Mouse (Mus musculus): ENCODE measurements at regions not wholly inside any gene's neighbourhood (a gene's known extent, or its start where the extent isn't known, plus 50 kb on each side); places are given as distances from the start of the nearest gene placed in this dataset.

- no peak for DNase-seq (ENCODE audit: low spot score in 2 of 2)
Observed at GRCm38 (mm10) chr10:17202556-17203415, 520.2 kb upstream of the Cited2 start.

DNA sequence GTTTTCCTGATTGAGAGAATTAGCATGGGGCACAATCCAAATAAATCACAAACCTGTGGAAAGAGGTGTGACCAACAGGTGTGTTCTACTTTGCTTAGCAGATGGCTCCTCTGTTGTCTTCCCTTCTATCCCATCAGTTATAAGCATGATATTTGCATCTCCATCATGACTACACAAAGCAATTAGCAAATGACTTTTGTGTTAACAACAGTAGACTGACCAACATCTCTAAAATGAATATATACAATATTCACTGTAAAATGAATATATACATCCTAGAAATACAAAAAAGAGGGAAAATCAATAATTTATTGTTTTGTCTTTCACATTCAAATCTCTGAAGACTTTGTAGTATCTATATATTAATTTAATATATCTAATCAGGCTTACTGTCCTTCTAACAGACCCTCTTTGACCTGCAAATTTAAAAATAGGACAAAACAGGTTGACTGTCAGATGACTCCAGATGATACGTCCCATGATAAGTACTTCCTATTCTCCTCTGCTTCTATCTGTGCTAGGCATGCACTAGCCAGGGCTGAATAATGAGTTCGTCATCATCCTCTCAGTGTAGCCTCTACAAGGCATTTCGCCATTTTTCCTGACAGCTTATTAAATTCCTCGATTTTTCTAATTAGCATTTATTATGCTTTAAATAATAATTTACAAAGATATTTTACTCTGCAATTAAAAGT lies 519.5 kb upstream of the Cited2 start:
- DNase-seq (ENCODE audit: low spot score in 2 of 2), result no peak

GRCm38 (mm10) chr10:17204153-17204552 lies 518.9 kb upstream of the Cited2 start:
- no peak for DNase-seq (ENCODE audit: low spot score in 2 of 2)

- DNase-seq (ENCODE audit: low spot score in 2 of 2), result no peak
Observed at GRCm38 (mm10) chr10:17212551-17213309, 510.3 kb upstream of the Cited2 start.

DNA sequence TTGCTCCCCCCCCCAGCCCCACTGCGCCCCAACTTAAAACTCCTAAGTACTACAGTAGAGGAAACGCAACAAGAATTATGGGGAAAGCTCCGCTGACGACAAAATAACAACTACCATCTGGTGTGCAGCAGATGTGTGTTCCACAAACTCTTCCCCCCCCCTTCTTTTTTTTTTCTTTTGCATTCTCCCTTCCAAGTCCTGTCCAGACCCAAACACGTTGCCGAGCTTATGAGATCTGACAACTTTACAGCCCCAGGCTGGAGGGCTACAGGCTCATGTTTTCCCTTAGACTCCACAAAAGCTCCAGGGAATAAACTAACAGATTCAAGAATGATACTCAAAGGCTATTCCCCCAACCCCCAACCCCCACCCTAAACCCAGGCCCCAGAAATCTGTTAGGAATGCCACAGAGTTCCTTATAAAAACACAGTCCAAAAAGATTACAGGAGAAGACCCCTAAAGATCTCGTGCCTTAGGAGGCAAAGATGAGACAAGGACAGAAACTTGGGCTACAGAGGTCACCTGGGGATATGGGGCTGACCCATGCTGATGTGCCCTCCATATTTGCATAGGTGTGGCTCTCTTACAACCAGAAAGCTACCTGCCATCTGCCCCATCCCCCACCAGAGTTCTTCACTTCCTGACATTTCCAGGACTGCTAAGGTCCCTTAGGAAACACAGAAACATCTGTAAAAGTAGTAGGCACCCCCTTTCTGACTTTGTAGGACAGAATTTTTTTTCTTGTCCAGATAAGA lies 509.5 kb upstream of the Cited2 start:
- DNase-seq (ENCODE audit: low spot score in 2 of 2), result no peak

GRCm38 (mm10) chr10:17214065-17214440 lies 509.0 kb upstream of the Cited2 start:
- no peak for DNase-seq (ENCODE audit: low spot score in 2 of 2)

GRCm38 (mm10) chr10:17215029-17215428 lies 508.0 kb upstream of the Cited2 start:
- peak in 1 of 2 experiments; percentile 5 for DNase-seq (ENCODE audit: low spot score in 2 of 2)

DNA sequence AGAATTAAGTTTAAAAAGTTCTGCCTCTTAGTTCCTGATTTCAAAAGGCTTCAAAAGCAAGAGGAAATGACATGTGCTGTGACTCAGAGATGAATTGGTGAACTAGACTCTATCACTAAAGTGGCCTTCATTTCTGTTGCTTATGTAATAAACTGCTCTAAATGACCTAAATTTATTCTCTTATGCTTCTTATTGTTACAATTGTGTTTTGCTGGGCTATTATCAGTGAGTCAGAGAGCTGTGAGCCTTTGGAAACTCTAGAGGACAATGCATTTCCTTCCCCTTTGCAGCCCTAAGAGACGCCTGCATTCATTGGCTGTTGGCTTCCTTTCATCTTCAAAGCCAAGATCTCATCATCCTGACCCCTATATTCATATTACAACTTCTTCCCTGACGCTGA lies 501.5 kb upstream of the Cited2 start:
- no peak for DNase-seq (ENCODE audit: low spot score in 2 of 2)

- no peak for DNase-seq (ENCODE audit: low spot score in 2 of 2)
Observed at GRCm38 (mm10) chr10:17225727-17226126, 497.3 kb upstream of the Cited2 start.

DNA sequence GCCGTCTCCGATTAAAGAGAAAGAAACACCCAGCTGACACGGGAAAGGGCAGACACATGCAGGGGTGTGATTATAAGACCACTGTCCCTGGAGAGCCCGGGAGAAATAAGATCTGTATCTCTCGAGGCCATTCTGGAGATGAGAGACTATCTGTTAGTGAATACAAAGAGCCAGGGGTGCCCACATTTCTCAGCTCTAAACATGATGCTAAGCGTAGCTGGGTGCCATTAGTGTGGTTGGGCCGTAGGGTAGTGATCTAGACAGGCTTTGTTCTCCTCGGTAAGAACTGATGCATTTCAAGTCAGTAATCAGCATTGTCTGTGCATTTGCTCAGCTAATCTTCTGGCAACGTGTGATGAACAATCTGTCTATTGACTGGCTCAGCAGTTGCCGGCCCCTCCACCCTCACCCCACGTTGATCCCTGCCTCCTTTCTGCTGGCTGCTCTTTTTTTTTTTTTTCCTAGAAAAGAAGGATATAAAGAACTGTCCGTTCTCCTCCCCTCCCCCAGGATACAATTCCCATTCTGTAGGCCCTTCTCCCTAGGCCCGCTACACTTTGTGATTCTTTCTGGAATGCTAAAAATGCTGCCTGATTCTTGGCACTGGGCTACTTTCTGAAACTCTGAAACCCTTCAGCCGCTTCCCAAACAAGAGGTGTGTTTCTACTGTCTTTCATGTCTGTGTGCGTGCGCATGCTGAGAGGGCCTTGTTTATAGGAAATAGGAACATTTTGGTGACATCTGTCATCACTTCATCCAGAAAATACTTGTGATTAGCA lies 492.8 kb upstream of the Cited2 start:
- no peak for DNase-seq (ENCODE audit: low spot score in 2 of 2)

DNA sequence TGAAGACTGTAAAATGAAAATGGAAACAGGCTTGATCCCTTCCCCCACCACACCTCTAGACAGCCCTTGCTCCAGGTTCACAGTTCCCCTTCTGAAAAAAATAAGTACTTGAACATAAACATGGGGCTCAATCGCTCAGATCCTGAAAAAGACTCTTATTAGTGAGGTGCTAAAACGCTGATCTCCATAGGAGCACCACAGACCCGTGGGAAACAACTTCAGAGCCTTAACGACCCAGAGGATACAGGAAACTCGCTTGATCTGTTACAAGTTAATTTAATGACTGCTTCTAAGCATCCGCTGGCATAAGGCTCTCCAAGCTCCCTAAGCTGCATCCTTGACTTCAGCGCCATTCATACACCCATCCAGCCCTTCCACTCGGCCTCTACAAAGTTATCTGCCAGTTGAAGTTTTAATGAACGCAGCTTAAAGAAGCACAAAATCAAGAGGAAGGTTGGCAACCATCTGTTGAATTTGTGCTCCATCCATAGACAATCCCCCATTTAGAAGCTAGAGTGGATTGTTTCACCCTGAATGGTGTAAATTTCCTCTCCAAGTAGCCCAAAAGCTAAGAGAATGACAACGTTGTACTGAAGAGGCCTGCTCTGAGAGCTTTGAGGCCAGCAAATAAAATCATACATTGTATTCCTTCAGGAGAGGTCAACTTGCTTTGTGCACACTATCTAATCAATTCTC lies 486.9 kb upstream of the Cited2 start:
- DNase-seq (ENCODE audit: low spot score in 2 of 2), result no peak

DNA sequence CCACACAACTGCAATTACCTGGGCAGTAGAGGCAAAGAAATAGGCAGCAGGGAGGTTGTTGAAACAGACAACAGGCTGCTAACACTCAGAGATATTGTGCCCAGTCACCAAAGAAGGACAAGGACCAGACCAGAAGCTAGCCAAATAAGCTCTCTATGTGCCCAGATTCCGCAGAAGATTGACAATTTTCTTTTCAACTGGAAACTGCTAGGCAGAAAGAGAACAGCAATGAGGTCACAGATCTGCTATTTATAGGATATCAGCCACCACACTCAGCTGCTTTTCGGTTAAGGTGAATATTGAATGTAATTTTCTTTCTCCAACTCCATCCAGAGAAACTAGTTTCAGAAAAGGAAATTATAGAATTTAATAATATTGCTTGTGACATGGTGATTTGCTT lies 486.3 kb upstream of the Cited2 start:
- no peak for DNase-seq (ENCODE audit: low spot score in 2 of 2)

GRCm38 (mm10) chr10:17237463-17237862 lies 485.6 kb upstream of the Cited2 start:
- DNase-seq (ENCODE audit: low spot score in 2 of 2), result no peak

DNA sequence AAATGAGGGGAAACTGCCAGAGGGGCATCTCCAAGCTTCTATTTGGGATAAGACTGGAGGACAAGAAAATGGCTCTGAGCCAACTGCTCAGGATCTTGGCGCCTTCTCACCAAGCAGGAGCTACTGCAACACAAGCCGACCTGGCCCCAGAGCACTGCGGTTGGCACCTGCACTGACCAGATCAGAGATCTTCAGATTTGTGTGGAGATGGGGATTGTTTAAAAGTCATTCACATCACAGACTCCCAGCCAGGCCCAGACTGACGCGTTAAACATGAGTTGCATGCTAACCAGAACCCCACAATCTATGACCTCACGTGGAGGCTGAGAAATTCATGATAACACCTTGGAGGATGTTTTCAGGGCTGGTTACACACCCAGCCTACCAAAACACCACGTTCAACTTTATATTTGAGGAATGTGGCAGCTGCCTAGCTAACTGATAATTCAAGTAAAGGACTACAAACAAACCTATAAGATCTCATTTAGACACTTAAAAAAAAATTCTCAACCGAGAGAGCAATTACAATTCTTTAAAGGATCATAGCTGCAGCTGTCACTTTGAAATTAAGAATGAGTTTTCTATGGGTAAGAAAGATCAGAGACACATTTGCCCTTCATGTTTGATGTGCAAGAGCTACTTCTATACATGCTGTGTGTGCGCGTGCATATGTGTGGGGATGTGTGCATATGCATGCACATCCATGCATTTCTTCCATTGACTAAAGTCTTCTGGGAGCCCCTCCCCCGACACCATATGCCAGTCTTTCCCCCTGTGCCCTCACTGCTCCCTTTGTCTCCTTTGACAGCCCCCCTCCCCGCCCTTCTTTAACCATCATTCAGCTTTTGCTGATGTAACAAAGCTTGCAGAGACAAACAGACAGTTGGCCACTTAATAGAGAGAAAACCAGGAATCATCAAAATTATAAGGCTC lies 484.8 kb upstream of the Cited2 start:
- no peak for DNase-seq (ENCODE audit: low spot score in 2 of 2)

DNA sequence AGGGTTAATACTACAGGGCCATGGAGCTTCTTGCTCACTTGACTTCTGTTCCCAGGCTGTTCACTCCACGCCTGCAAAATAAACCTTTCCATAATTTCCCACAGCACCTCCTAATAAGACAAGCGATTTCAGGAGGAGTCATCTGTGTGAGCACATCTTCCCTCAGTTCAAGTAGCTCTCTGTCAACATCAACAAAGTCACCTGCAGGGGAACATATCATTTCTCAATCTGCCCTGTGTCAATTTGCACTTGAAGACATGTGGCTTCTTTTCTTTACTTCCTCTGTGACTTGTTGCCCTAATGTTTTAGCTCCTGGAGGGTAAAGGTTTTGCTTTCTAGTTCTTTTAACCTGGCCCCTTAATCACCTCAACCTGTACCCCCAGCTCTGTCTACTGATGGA lies 474.7 kb upstream of the Cited2 start:
- DNase-seq (ENCODE audit: low spot score in 2 of 2), result no peak

DNA sequence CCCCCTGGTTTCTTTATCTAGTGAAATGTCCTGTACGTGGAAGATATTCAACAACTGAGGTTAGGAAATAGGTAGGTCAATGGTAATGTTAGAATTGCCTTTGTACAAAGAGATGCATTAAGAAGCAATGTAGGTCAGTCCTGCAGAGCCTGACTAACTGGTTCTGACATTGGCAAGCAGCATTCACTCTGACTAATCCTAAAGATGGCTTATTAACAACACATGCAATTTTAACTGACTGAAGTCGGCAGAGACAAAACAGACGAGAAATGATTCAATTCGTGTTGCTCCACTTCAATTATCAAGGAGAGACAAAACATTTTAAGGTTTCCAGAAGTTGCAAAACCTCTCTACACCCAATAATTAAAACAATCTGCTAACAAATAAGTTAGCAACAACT lies 470.0 kb upstream of the Cited2 start:
- no peak for DNase-seq (ENCODE audit: low spot score in 2 of 2)

DNA sequence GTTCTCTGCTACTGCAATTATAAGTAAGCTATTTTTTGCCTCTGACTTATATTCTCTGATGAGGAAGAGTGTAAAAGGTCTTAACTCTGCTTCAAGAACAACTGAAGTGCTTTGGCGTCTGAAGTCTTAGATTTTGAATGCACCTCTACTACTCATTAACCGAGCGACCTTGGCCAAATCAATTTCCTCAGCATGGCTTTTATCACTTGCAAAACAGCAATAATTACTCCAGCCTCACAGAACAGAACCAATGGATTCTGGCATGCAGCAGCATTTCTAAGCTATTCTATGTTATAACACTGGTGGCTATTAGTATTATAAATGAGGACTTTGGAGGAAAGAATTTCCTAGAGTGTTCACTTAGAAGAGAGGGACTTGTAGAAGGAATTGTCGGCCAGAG lies 462.9 kb upstream of the Cited2 start:
- DNase-seq (ENCODE audit: low spot score in 2 of 2), result no peak

- DNase-seq (ENCODE audit: low spot score in 2 of 2), result no peak
Observed at GRCm38 (mm10) chr10:17260615-17261014, 462.4 kb upstream of the Cited2 start.

GRCm38 (mm10) chr10:17261192-17261824 lies 461.7 kb upstream of the Cited2 start:
- DNase-seq (ENCODE audit: low spot score in 2 of 2), result no peak
